Mouse (Mus musculus) WW6 (cell line): ENCODE measurements around the gene Kcnd2.

Experiments used
- DNase-seq: peaks from one replicate; pipeline ENCODE4 v3.0.0-alpha.2; 2013; ENCODE audit warnings: low read depth, low spot score

Gene Kcnd2

DNA sequence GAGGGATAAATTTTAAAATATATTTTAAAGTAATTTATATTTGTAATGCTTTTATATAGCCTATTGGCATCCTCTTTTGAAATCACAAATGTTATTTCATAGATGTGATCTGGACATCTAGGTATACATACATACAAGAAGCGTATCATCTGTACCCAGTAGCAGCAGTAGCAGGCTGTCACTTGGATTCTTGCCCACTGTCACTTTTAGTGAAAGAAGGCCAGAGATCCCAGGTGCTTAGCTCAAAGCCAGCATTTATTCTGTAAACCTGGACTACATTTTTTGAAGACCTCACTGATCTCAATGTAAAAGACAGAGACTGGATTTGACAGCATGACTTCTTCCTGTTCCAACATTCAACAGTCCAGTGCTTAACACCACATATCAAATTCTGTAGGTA, 471.1 kb downstream of the Kcnd2 start:
- no peak for DNase-seq

DNA sequence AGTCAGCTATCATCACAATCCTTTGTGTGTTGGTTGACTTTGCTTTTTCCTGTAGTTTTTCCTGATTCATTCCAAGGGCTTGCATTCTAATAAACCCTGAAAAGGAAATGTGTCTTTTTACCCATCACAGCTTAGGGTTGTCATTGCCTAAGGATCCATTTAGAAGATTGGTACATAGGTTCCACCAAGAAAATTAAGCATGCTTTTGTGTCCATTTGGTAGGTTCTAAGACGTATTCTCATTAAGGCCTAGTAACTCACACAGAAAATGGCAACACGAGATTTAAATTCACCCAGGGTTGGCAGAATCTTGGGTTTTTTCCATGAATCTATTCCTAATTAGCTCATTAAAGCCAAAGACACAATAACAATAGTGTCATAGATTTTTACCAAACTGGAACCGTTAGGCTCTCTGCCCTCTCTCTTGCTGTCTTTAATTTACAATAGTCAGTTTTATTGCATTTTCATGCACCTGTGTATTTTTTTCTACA, 477.6 kb downstream of the Kcnd2 start:
- DNase-seq: no peak

DNA sequence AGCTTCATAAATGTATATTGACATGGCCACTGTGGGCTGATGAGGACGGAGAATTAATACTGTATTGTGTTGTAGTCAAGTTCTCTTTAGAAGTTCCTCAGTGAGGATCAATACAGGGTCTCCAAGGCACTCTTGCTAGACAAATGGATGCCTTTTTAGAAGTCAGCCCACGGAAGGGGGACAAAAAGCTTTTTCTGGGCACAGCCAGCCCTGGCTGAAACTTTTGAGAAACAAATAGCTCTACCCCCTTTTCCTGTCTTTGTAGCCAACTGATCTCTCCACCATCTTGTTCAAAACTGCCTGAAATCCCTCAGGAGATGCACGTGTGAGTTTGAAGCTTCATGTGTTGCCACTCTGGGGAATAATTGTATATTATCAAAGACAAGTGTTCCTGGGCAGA, 482.3 kb downstream of the Kcnd2 start:
- DNase-seq: no peak

DNA sequence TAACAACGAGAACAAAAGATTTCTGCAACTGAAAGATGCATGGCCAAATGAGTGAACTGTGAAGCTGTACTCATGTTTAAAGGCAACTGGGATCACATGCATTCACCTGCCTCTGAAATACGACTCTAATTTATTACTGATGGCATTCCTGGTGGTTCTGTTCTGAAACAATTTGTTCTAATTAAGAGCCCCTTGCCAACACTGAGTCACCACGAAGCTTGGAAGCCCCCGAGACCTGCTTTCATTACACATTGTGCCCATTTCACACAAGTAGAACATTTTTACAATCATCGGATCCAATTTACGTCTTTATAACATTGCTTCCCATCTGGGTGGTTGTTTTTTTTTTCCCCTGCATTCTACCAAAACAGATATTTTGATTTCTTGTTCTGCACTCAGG, 485.8 kb downstream of the Kcnd2 start:
- DNase-seq: no peak

DNA sequence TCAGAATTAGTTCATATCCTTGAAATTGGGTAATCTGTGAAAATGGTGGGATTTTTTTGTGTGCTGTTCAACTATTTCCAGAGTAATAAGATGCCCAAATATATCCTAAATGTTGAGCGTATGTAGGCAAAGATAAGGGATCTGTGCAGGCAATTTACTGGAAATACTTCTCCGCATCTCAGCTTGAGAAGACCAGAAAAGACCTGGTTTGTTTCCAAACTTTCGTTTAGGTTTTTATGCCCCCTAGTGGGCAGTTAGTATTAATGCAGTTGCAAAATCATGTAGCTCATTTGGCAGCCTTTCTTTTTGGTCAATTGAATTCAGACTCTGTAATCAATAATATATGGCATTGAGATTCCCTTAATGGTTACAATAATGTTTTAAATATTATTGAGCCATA, 493.9 kb downstream of the Kcnd2 start:
- no peak for DNase-seq

DNA sequence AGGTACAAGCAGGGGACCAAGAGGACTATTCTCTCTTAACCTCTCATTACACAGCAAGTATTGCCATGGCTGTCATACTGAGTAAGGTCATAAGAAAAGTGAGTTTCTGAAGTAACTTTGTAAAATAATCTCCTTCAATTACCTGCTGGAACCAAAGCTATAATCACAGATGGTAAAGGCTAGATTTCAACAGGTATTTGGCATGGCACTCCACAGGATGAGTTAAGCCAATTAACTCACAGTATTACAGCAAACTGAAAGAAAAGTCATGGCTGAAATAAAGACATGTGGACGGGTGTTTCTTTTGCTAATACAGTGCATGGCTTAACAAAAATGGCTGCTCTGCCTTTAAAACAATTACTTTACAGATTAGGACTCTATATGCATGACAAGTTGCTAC, 503.8 kb downstream of the Kcnd2 start:
- DNase-seq: no peak

DNA sequence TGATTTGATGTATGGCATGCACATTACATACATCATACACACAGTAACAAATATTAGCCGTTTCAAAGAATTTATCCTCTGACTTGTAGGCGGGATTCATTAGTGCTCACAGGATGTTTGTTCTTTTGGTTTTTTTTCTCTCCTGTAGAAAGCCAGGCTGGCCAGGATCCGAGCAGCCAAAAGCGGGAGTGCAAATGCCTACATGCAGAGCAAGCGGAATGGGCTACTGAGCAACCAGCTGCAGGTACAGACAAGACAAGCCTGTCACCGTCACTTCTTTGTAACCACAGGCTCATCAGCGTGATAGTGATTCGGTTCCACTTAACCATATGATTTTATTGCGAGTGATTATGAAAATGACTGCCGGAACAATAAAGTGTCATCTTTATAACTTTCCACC, 506.9 kb downstream of the Kcnd2 start:
- DNase-seq: no peak

DNA sequence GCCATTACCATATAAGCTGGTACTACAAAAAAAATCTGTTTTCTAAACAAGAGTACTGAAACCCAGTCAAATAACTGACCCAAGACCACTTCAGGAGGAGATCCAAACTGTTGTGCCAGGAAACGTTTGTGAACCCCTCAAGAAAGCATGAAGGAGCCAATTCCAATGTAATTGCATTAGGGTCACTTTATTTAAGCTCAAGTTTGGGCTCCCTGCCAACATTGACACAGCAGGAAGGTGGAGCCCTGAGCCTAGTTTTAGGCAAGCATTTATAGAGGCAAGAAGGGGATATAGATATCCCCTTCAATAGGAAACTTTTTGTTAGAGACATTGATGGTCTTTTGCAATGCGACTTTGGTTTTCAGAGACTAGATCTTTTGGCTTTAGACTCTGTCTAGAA, 525.3 kb downstream of the Kcnd2 start:
- DNase-seq: no peak

DNA sequence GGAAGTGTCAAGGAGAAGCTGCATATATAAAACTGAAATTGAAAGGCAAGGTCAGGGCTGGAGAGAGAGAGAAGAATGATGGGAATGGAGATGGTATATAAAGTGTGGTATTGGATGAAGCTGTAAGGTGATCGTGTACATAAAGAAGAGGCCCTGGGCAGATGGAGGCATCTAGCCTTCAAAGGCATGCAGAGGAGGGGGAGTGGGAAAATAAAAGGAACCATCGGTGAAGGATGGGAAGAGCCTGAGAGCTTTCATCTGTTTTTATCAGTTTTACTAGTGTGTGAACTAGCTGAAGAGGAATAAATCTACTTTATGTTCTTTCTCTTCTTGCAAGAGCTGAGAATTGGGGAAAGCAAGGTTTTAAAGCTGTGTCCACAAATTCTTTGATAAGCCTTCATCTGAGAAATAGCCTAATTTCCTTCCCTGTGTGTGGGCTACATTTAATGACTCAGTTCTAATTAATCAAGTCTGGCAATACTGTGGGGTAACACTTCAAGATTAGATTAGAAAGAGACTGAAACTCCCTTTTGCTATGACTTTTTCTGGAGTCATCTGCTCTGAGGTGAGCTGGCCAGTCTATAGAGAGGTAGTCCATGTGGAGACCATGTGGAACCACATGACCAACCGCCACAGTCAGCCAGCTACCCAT, 529.4 kb downstream of the Kcnd2 start:
- no peak for DNase-seq

DNA sequence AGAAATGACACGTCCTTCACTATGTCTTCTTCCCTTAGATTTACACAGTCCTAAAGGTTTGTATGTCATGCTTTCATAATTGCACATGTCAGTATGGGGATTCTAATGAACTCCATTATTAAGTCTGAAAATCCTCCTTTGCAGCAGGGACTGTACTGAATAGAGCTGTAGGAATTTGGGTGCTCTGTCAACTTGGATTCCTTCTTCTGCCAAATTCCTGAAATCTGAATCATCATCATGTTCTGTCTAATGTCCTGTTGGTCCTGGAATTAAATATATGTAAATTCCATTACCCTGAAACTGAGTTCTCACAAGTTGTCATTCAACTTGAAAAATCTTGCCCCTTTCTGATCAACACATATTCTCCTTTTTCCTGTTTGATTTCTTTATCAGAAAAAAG, 532.2 kb downstream of the Kcnd2 start:
- DNase-seq: no peak

DNA sequence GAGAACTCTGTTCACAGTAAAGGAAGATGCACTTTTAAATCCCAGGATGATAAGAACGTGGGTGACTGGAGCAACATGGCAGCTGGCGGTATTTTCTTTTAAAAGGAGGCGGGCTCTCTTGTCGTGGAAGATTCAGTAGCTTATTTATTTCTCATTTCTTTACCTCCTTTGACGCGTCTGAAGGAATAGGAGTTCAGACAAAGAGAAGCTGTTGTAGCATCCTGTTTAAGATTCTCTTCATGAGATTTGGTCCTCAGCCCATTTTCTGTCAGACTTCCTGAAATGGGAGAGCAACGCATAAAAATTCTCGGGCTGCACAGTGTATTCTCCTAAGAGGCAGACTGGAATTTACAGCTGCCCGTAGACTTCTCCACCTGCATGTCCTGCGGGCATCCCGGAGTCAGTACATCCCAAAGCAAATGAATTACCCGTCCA, 552.5 kb downstream of the Kcnd2 start:
- DNase-seq: no peak

DNA sequence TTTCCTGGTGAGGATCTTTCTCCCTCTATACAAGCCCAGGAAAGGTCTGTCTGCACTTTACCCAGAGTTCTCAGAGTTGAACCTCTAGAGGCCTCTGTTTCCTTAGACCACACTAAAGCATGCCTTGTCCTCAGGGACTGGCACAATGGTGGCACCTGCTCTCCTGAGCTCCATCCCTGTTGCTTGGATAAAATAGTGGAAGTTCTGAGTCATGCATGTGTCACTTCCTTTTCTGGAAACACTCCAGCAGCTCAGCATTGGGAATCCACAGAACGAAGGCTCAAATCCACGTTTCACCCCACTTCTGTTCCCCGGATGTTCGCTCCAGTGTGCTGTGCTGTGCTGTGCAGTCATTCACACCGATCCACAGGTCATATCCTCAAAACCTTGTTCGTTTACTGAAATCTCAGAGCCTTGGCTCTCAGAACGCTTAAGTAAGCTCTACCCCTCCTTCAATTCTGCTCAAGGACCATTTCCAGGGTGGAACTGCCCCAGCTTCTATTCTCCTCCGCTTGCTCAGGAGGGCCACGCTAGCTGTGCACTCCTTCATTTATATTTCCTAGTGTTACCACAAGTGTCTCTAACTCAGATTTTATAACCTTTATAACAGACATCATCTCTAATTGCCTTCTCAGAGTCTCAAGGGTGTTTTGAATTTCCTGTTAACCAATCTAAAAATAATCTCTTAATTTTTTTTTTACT, 553.6 kb downstream of the Kcnd2 start:
- no peak for DNase-seq

DNA sequence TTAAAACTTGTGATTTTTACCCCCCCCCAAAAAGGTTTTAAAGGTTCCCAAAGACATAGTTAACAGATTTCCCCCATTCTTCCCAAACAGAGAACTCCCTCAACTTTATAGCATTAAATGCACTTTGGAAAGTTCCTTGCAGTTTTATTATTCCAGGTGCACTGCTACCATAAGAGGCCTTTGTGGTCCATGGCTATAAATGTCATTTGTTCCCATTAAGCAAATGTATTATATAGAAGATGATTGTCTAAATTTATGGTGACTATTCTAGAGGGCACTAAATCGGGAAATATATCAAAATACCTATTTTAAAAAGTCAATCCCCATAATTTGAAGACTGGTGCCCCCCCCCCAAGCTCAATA, 554.1 kb downstream of the Kcnd2 start:
- DNase-seq: no peak

DNA sequence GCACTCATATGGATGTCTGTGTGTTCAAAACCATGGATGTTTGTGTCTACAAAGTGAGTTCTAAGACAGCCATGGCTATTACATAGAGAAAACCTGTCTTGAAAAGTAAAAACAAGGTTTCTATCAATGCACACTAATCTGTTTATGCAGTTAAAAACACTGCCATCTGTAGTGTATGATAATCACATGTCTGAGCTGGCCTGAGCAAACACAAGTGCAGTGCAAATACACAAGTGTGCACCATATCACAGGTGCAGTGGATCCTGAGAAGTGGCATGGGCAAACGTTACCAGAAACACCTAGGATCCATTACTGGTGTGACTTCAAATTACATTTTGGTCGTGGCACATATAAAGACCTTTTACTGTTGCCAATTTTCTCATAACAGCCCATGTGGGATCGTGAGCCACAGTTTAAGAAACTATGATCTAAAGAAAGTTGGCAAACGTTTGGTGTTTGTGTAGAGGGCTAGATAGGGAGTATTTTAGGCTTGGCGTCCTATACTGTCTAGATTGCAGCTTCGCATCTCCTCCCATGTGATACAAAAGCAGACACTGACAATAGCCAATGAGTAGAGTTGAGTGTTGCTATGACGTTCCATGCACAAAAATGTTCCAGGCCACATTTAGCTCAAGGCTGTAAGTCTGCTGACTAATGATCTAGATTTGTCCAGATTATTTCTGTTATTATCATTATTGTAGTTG, 559.1 kb downstream of the Kcnd2 start:
- DNase-seq: no peak
